Mouse (Mus musculus) midbrain, embryonic 15.5 days (tissue): ENCODE measurements around the gene Gm14525. TPM values are rescaled to one million over a fixed set of nuclear protein-coding genes. Genes with fewer than 3 reads are reported as not detected.
"Not testable (repeated sequence)": the region's sequence is repeated elsewhere in the genome, so short reads cannot be mapped to it uniquely, and the experiment has no call there.

Experiments used
- ATAC-seq: fragments of 200-750 bp; cut with Nextera tagmentation; replicated peaks from 2 replicates; pipeline ENCODE4 v1.8.0; 2017; ENCODE audit warnings: moderate TSS enrichment
- H3K27ac ChIP-seq: fragments of 300-500 bp; sonication (generic); 2 replicates; pipeline ENCODE4 v1.5.1; 2015; ENCODE audit warnings: mild to moderate bottlenecking, inconsistent platforms
- H3K27me3 ChIP-seq: fragments of 300-500 bp; sonication (generic); replicated peaks from 2 replicates; pipeline ENCODE4 v1.6.1; 2015; ENCODE audit warnings: inconsistent platforms
- H3K36me3 ChIP-seq: fragments of 300-500 bp; sonication (generic); replicated peaks from 2 replicates; pipeline ENCODE4 v1.6.1; 2015; ENCODE audit warnings: inconsistent platforms
- H3K4me1 ChIP-seq: fragments of 300-500 bp; sonication (generic); 2 replicates; pipeline ENCODE4 v1.6.1; 2015; ENCODE audit warnings: inconsistent platforms
- H3K4me2 ChIP-seq: fragments of 300-500 bp; sonication (generic); 2 replicates; pipeline ENCODE4 v1.6.1; 2015; ENCODE audit warnings: inconsistent platforms, mild to moderate bottlenecking, moderate library complexity
- H3K4me3 ChIP-seq: fragments of 300-500 bp; sonication (generic); 2 replicates; pipeline ENCODE4 v1.5.1; 2015; ENCODE audit warnings: mild to moderate bottlenecking, inconsistent platforms
- H3K9ac ChIP-seq: fragments of 300-500 bp; sonication (generic); 2 replicates; pipeline ENCODE4 v1.6.1; 2015; ENCODE audit warnings: mild to moderate bottlenecking, inconsistent platforms
- H3K9me3 ChIP-seq: fragments of 300-500 bp; sonication (generic); 2 replicates; pipeline ENCODE4 v1.6.1; 2016; ENCODE audit warnings: inconsistent platforms
- WGBS: fragments of 180-500 bp; shearing (Covaris S2); methylation state at CpG from one replicate; pipeline ENCODE4 v1.1.7; 2015; ENCODE audit warnings: mixed read lengths; 5-methylcytosine and 5-hydroxymethylcytosine counted together
- polyA plus RNA-seq: library from polyadenylated mRNA; unstranded; fragments of >200 nt; fragmentation: Nextera tagmentation; extraction: Ambion mirVana; gene quantifications from 2 replicates; pipeline ENCODE4 v1.2.1, GENCODE M21; 2015

Gm14525 gene
- not detected in 2 replicates for polyA plus RNA-seq

GRCm38 (mm10) chrX:26702538-26702937 lies at the start of gene Gm14525:
Gene Gm14525, minus strand, starts transcription at chrX:26702638.
- H3K9me3 ChIP-seq, H3K4me1 ChIP-seq, H3K27me3 ChIP-seq, H3K4me2 ChIP-seq, ATAC-seq, H3K4me3 ChIP-seq, H3K36me3 ChIP-seq, H3K27ac ChIP-seq, H3K9ac ChIP-seq: not testable (repeated sequence)
- WGBS, result 91% methylated on average over 4 of the region's 5 CpGs

Other genes with a start within 250 kb of the Gm14525 start
- gene Slx, start 157.1 kb downstream of the Gm14525 start, polyA plus RNA-seq, result not detected in 2 replicates
- not detected in 2 replicates for gene Gm6121, start 233.1 kb upstream of the Gm14525 start, polyA plus RNA-seq